Mouse (Mus musculus) embryo, embryonic 10 days (tissue): Measurements from ENCODE around the gene Mfap4.
A peak's percentile ranks its signal among the peaks of the same experiment; 100 is the strongest.

ENCODE experiments used
- DNase-seq: peaks from one replicate; pipeline ENCODE4 v3.0.0-alpha.2; 2015; ENCODE audit warnings: low spot score

Mfap4 gene

DNA sequence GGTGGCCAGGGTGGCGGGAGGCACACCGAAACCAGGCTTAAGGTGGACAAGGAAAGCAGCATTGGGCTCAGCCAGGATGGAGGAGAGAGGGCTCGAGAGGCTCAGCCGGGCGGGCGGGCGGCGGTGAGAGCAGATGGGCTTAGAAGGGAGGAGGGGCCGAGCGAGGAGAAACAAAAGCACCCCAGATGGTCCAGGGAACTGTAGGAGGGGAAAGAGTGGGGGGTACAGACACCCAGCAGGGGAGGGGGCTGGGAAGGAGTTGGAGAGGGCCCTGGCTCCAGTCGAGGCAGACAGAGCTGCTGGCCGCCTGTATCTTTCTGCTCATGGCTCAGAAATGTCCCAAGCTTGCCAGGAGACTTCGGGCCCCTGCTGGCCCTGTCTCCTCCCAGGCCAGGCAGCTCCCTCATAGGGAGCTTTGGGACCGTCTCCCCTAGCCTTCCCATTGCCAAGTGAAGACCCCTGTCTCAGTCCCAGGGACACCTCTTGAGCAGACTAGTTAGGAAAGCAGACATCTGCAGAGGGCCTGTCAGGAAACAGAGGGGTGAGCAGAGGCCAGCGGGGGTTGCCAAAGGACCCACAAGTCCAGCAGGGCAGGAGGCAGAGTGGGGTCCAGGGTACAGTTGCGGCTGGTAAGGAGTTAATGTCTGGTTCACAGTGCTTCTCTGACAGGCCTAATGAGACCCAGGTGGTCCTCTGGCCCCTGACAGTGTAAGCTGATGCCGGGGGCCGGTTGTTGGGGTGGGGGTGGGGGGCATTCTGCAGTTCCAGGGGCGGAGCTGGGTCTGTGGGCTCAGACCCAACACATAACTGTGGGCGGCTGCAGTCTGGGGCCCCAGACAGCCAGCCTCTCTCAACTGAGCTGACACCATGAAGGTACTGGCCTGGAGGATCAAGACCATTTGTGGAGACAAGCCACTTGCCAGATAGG lies at the start of gene Mfap4:
TSS of gene Mfap4 (plus strand) at position 819 of the 928 bp plus-strand sequence.
- DNase-seq: peak; percentile 88

DNA sequence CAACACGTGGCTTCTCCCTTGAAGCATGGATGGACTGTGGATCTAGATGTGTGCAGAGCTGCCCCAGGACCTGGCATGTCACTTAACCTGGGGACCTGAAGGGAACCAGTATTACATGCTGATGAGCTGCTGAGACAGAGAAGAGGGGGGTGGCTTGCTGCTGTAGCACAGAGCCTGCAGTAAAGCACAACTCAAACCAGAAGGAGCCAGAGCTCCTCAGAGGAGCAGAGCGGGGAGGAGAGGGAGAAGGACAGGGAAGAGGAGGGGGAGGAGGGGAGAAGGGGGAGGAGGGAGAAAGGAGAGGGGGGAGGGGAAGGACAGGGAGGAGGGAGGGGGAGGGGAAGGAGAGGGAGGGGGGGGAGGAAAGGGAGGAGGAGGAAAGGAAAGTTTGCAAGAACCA lies 48.9 kb upstream of the Mfap4 start:
- no peak for DNase-seq

DNA sequence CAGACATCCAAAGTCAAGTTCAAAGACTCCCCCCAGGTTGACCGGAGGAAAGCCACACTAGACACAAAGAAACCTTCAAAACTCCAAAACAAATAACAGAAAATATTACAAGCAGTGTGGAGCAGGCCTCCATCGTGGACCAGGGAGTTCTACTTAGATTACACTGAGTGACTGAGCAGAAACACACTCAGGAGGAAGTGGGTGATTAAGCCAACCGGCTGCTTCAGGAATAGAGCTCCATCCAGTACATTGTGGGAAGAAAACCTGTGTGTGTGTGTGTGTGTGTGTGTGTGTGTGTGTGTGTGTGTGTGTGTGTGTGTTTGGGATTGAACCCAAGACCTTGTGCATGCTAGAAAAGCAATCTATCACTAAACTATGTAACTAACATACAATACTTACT lies 46.1 kb upstream of the Mfap4 start:
- DNase-seq: no peak

DNA sequence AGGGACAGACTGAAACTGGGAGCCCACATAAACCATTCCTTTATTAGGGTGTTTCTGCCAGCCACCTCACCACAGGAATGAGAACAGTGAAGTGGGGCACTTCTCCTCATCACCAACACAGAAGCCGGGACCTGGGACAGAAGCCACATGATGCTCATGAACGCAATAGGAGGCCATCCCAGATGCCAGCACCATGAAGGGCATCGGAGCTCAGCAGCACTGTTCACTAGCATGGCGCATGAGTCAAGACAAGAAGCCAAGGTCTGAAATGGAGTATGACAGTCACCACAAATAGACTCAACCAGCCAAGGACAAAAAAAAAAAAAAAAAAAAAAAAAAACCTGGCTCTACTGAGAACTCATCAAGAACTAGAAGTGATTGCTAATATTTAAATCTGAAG lies 44.8 kb upstream of the Mfap4 start:
- DNase-seq: no peak

DNA sequence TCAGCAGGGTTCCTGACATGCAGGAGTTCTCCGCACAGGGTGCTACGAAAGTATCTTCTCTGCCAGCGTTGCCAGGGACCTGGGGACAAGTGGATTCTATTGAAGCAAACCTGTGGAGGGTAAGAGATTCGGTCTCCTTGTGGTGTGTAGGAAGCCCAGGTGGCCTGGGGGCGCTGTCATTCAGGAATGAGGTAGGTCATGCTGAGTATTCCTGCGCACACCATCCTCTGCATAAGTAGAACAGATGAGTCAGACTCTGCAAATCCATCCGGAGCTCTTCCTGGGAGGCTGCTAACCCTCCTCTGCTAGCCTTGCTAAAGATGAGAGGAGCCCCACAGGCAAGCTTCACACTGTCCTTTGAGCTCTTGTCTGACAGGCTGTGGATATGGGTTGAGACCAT lies 43.6 kb upstream of the Mfap4 start:
- no peak for DNase-seq

DNA sequence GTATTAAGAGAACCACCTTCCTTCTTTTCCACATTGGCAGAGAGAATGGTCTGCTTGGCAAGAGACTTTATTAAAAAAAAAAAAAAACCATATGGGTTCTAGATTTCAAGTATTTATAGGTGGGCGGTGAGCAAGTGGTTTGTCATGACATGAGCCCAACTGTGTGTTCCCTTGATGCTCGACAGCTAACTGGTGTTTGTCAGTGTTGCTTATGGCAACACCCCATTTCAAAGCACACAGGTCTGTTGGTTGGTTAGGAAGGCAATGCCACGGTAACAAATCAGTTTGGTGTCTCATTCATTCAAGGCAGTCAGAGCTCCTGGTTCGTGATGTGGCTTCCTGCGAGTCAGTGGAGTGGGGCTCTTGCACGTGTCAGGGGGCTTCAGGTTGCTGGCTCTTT lies 41.4 kb upstream of the Mfap4 start:
- no peak for DNase-seq

DNA sequence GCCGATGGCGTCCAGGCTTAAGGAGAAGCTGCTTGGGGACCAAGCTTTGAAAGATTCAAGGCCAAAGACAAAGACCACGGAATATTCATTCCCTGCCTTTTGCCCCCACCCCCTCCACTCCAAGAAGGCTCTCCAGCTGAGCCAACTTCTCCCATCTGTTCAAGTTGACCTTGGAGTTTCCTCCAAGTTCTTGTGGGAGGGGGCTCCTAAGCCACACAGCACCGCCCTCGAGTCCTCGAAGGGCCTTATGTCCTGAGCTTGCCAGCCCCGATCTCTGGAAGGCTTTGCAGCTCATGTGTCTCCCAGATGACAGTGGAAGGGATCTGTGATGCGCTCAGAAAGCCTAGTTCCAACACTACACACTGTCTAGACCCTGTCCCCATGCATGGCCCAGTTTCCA lies 37.9 kb upstream of the Mfap4 start:
- no peak for DNase-seq

DNA sequence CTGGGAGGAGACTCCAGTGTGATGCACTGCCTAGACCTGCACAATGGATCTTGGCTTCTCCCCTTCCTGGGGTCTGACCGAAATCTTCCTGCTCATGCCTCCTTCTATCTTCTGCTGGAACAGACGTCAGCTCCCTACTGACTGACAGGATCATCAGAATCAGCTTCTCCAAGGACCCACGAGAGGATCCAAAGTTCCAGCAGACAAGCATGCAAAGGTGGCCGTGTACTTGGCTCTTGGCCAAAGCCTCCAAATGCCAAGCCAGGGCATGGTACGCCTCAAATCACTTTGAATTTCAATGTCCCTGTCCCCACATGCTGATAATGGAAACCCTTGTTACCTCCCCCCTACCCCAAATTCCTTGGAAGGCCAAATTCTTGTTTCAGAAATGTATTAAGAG lies 37.2 kb upstream of the Mfap4 start:
- DNase-seq: no peak

DNA sequence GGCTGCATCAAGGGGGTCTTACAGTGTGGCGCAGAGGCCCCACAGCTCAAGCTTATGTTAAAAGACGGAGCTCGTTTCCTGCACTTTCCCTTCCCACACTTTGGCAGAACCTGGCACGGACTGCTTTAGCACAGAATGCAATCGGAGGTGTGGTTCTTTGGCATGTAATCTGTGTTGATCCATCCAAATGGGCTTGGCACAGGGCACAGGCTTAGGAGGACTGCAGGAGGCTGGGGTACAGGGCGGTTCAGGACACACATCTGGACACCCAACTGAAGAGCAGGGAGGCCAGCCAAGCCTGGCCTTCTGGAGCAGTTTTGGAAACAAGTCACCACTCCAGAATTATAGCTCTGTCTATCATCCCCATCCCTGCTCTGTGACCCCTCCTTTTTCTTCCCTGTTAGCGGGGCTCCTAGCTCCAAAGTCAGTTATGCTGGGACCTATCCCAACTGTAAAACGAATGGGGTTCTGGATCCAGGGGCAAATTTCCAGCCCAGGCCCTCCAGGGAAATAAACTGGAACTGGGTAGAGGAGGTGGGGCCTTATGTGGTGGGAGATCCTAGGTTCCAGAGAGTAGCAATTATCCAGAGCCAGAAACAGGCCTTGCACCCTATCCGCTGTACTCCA lies 36.5 kb upstream of the Mfap4 start:
- no peak for DNase-seq

DNA sequence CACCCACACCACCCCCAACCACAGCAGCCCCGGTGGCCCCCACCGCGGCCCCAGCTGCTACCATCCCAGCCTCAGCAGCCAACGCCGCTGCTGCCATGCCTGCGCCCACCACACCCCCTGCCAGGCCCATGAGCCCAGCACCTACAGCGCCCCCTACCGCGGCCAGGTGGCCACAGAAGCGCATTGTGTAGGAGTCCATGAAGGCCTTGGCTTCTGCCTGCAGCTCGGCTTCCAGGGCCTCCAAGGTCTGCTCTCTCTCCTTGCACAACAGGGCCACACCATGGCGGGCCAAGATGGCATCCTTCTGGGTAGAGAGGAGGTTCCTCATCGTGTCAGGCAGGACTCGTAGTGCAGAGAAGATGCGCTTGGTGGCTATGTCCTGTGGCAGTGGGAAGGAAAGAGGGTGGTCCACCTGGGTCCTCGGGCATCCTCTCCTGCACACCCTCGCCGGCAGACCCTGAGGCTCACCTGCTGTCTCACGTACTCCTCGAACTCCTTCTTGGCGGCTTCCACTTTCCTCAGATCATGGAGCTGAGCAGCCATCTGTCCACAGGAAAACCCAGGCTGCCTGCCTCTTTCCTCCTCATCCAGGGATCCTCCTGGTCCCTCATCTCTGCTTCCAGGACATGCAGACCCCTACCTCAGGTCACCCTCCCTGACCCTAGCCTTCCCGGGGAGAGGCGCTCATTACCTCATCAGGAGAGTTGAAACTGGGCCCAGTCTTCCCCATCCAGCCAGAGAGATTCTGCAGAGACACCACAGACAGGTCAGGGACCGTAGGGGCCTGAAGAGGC lies 35.5 kb upstream of the Mfap4 start:
- DNase-seq: no peak

DNA sequence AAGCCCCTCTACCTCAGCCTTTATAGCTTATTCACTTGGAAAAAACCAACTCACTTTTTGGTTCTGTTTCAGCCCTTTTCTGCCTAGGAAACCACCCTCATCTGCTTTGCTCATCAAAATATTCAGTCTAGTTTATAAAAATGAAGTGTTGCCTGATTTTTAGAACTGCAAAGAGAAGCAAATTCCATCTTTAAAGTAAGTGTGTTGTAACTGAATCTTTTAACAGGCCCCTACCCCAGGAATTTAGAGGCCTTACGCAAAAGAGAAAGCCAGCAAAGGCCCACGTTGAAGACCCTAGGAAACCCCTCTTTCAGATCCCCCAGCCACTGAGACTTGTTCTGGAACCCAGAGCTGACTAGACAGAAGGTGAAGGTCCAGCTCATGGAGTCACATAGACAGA lies 21.2 kb upstream of the Mfap4 start:
- no peak for DNase-seq

DNA sequence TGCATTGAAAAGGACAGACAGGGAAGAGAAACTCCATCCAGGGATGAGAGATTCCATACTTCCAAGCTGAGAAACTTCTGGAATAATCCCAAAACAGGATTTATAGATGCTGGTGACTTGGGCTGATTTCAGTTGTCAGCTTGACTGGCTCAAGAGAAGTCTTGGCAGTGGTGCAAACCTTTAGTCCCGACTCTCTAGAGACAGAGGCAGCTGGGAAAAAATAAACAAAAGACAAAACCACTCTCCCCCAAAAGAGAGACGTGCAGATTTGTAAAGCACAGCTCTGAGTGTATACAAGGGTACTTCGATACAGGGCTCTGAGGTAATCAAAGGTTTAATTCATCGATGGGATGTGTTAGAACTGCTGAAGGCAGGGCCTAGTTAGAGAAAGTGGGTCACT lies 19.8 kb upstream of the Mfap4 start:
- no peak for DNase-seq

DNA sequence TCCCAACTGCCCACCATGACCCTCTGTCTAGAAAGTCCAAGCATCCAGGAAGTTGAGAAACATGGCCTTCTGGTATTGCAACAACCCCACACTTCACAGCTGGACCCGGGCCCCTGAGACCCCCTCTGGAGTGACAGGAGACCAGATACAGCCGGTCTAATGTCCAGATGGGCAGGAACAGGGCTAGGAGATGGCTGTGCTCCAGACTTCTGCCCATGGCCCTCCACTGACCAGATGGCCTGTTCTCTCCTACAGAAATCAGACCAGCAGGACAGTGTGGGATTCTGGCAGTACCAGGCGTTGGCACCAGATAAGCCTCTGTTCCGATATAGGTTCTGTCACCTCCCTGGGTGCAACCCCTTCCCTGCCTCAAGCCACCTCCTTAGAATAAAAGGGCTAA lies 16.7 kb upstream of the Mfap4 start:
- DNase-seq: no peak

DNA sequence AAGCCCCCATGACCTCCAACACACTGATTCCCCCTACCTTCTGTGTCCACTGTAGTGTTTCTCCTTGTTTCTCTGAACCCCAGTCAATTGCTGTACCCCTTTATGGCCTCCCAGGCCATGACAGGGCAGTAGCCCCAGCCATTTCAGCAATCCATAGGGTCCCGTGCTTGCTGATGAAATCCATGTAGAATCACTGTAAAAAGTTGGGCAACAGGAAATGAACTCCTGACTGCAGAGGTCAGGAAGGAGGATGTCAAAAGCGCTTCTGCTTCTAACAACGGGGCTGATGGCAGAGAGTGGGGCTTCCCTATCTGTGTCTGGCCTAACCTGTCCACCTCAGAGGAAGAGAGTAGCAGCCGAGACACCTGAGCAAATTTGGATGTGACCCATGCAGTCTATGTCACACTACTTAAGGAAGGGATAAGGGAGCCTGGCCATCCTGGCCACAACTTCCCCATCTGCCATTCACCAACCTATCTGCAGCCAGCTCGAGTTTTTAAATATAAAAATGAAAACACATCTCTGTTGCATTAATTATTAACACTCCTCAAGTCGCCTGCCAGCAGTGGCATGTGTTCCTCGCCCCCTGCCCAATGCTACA lies 15.8 kb upstream of the Mfap4 start:
- DNase-seq: no peak

DNA sequence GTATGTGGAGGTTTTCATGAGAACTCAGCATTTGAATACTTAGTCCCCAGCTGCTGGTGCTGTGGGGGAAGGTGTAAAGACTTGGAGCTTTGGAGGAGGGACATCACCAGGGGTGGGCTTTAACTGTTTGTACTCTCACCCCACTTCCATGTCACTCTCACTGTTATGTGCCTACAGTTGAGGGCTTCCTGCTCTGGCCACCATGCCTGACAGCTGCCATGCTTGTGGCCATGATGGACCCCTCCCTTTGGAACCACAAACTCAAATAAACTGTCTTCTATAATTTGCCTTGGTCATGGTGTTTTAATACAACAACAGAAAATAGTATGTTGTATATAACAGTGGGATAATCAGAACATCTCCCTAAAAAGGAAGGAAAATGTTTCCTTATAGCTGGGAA lies 14.4 kb upstream of the Mfap4 start:
- no peak for DNase-seq

DNA sequence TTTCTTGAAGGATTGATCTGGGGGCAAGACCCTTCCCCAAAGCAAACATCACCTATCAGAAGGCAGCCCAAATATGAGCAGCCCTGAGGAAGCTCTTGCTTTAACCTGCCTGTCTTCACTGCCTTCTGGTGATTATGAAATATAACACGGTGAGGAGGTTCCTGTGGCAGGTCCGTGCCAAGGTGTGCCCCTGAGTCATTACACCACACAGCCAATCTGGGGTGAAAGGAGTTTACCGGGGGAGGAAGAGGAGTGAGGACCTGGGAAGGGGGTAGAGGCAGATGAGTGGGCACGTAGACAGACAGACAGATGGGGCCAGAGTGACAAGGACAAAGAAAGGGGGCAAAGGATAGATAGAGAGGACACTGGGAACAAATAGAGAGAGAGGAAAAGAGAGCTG lies 11.6 kb upstream of the Mfap4 start:
- no peak for DNase-seq

DNA sequence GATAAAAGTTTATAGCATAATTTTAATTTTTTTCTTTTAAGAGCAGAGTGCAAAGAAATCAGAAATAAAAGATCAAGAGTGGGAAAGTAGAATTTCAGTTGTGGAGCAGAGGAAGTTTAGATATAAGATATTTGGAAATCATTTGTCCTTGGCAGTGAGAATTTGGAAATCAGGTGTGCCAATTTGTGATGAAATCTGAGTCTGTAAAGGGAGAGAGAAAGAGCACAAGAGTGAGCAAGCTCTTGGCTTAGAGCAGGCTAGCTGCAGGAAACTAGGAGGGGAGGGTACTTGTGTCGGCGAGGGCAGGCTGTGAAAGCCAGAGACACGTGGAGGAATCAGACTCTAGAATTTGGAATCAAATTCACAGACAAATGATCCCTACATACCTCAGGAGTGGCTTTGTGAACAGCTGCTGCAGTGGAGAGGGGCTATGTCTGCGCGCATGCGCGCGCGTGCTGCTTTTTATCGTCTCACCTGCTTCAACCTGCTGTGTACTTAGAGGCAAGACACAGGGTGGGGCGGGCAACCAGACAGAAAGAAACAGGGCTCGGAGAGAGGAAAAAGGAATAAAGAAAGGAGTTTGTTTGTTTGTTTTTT lies 8.3 kb upstream of the Mfap4 start:
- no peak for DNase-seq

DNA sequence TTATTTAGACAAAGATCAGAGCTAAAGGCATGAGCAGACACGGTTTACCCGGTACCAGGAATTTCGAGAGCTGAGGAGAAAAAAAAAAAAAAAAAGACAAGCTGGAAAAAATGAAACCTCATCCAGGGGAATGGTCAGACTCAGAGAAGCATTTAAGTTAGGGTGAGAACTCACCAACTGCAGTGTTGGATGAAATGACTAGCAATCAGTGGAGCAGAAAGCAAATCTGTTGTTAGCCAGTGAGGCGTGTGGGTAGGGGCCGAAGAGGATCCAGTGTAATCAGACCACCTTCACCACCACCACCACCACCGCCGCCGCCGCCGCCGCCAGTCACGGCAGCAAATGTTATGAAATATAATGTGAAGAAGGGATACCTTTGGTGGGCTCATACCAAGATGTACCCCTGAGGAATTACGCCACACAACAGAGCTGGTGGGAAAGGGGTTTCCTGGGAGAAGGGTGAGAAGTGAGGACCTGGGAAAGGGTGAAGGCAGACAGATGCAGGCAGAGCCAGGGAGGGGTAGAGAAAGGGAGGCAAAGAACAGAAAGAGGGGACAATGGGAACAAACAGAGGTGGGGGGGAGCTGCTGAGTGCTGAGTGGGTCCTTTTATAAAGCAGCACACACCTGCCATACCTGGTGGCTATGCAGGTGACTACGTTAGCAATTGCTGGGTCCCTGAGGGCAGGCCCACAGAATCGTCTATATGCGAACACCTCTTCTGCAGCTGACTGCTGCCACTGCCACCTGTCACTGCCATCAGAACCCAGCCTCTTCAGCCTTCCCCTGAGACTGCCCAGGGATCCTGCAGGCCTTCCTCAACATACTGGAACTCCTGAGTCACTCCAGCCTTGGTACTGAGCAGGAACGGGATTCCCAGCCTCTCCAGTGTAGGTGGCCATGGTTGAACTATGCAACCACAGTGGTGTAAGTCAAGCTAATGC lies 7.4 kb upstream of the Mfap4 start:
- DNase-seq: no peak

DNA sequence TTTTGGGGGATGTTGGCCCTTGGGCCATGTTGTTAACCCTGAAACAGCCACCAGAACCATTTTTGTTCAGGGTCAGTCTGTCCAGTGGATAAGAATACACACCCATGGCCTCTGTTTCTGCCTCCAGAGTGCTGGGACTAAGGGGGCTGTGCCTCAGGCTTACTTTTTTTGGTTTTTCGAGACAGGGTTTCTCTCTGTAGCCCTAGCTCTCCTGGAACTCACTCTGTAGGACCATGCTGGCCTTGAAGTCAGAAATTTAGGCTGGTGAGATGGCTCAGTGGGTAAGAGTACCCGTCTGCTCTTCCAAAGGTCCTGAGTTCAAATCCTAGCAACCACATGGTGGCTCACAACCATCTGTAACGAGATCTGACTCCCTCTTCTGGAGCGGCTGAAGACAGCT lies 6.4 kb upstream of the Mfap4 start:
- no peak for DNase-seq

DNA sequence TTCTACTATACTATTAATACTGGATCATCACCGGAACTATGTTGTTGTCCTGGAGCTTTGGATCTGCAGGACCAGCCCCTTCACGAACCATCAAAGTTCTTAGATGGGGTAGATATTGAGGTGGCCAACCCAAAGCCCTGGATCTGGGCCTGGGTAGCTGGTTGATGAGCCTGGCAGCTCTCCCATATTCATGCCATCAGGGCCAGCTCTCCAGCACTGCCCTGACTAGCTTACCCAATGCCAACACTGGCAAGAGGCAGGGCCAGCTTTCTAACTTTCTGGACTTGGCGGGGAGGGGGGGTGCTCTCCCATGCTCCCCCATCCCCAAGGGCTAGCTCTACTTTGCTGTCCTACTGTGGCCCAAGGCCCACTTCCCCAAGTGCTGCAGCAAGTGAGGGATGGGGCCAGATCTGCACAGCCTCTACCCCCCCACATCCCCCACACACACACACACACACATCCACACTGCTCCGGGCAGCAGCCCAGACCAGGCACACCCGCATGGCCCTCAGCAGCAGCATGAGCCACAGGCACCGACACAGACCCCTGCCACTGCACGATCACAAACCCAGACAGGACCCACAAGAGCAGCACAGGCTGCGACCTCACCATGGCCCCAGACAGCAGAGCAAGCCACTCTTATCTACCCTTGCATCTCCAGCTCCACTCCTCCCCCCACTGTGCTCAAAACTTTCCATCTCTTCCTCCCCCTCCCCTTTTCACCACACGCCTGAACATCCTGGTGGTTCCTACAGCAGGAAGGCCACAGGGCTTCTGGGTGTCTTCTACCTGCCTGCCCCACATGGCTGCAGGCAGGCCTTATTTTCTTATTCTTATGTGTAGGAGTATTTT lies 3.8 kb upstream of the Mfap4 start:
- peak; percentile 34 for DNase-seq
